Comparison of ENCODE assay signal across 11 mouse cellular contexts in the genomic region with DNA sequence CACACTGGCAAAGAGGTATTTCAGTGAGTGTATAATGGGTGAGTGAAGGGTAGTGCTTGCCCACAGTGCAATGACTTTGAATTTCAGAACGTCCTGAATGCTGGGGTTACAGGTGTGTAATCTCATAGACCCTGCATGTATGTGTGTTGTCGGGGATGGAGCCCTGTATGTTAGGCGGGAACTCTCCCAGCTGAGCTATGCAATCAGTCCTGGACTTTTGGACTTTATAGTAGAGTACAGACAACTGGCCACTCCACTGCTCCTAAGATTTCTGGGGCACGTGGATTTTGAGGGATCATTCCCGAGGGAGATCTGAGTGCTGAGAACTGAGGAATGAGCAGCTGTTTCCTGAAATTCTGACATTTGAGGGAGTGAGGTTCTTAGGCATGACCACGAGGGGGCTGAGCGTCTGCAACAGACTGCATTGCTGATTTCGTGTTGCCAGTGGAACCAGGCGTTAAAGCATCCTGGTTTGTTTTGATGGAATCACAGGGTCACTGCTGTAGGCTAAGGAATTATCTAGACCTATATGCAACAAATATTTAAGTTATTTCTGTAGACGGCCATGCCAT. TPM values are rescaled to one million over a fixed set of nuclear protein-coding genes. Genes with fewer than 3 reads are reported as not detected.
DNase-seq lines count a peak whose midpoint lies in the region; TF ChIP-seq lines count a peak whose summit lies in the region.
"Had no signal": no experiment of that assay in that cellular context is flagged by ENCODE, and none has a peak within 500 bp of the region (broad histone marks: within the 10 kb centered on the region; RNA-seq: fewer than 3 reads in every experiment).

No protein-coding gene starts in this region.

- H3K36me3 ChIP-seq in CH12.LX (replicated peaks in 1 of 2; ENCODE audit: control insufficient read depth in 1 of 2, insufficient read depth in 1 of 2, low read length in 1 of 2) = no peaks in the 10 kb centered on the region
- H3K36me3 ChIP-seq: embryonic facial prominence, embryonic 15.5 days; lung, embryonic 15.5 days had no signal

- in situ Hi-C loops in CH12.LX (cut with MboI; ENCODE audit: low pct_ligation_motif_present, low pct_unique_long_range_greater_than_20kb, low sequenced_read_pairs) = no loop called here

- no peak for TF ChIP-seq EP300 in CH12.LX (IDR thresholded peaks at IDR 0.05; ENCODE audit: low read length)

- DNase-seq in embryo, embryonic 10 days (ENCODE audit: low spot score) = peak; percentile 38
- no peak for DNase-seq in embryo, embryonic 9.5 days (ENCODE audit: extremely low spot score)
- DNase-seq in left cerebral cortex, adult 2 months (ENCODE audit: extremely low spot score in 1 of 2, low spot score in 2 of 2) = no peak
- no peak for DNase-seq in left cerebral cortex, postnatal 4 days
- DNase-seq in CH12.LX (ENCODE audit: extremely low read depth) = no peak
- DNase-seq in forelimb bud, embryonic 11.5 days (ENCODE audit: low read depth, low spot score) = peak; percentile 36
- DNase-seq in left cerebral cortex, postnatal 10 days (ENCODE audit: extremely low spot score in 1 of 2, low spot score in 2 of 2) = no peak
- DNase-seq in thymus, postnatal 36 days = no peak

- H3K27me3 ChIP-seq in CH12.LX (replicated peaks) = no peaks in the 10 kb centered on the region
- H3K27me3 ChIP-seq: embryonic facial prominence, embryonic 15.5 days; lung, embryonic 15.5 days had no signal

- no peak overlapping the region for H3K4me3 ChIP-seq in left cerebral cortex, adult 2 months
- H3K4me3 ChIP-seq in CH12.LX (replicated peaks in 1 of 3; ENCODE audit: low read depth in 2 of 3, low read length in 2 of 3, poor library complexity in 1 of 3) = no peak overlapping the region
- H3K4me3 ChIP-seq: embryonic facial prominence, embryonic 15.5 days; lung, embryonic 15.5 days had no signal

- H3K9ac ChIP-seq in CH12.LX (ENCODE audit: insufficient read depth, low read depth) = no peak overlapping the region
- H3K9ac ChIP-seq: embryonic facial prominence, embryonic 15.5 days; lung, embryonic 15.5 days had no signal

- intact Hi-C loops in left cerebral cortex, adult 2 months (cut with DNase I) = no loop called here
- intact Hi-C loops in left cerebral cortex, postnatal 4 days (cut with DNase I) = no loop called here
- intact Hi-C loops in left cerebral cortex, postnatal 10 days (cut with DNase I) = no loop called here

- H3K4me1 ChIP-seq in CH12.LX (ENCODE audit: control insufficient read depth in 1 of 2, insufficient read depth in 2 of 2) = peaks cover 0 to 7% of the 10 kb centered on the region in 2 experiments; a peak in 2 of 4 replicates
- H3K4me1 ChIP-seq: lung, embryonic 15.5 days had no signal

- peak; percentile 22 for TF ChIP-seq CTCF in left cerebral cortex, adult 2 months (IDR thresholded peaks at IDR 0.05)
- peak; percentile 6 to 18; a peak in 2 of 4 replicates for TF ChIP-seq CTCF in CH12.LX (conservative IDR thresholded peaks at IDR 0.05 in 1 of 2, IDR thresholded peaks at IDR 0.05 in 1 of 2; ENCODE audit: low read depth in 2 of 2, low read length in 2 of 2)

- no peak overlapping the region for H3K27ac ChIP-seq in left cerebral cortex, adult 2 months
- no peak overlapping the region for H3K27ac ChIP-seq in CH12.LX (ENCODE audit: insufficient read depth, low read depth)
- H3K27ac ChIP-seq: embryonic facial prominence, embryonic 15.5 days; lung, embryonic 15.5 days had no signal

- dilution Hi-C loops in CH12.LX (cut with MboI; ENCODE audit: extremely low pct_ligation_motif_present, extremely low pct_unique_long_range_greater_than_20kb, low sequenced_read_pairs) = no loop called here

- TF ChIP-seq POLR2A in CH12.LX (IDR thresholded peaks at IDR 0.05; ENCODE audit: low read depth, low read length) = no peak

- H3K79me2 ChIP-seq in CH12.LX (replicated peaks; ENCODE audit: control insufficient read depth, extremely low read depth, insufficient read depth, poor library complexity, severe bottlenecking) = no peaks in the 10 kb centered on the region

- no peaks in the 10 kb centered on the region for H3K9me3 ChIP-seq in CH12.LX (replicated peaks; ENCODE audit: low read length)
- H3K9me3 ChIP-seq: embryonic facial prominence, embryonic 15.5 days; lung, embryonic 15.5 days had no signal

- no peak overlapping the region for H3K4me2 ChIP-seq in CH12.LX (ENCODE audit: insufficient read depth, low read depth, poor library complexity, severe bottlenecking)
- H3K4me2 ChIP-seq: embryonic facial prominence, embryonic 15.5 days; heart, embryonic 11.5 days; lung, embryonic 15.5 days had no signal

- TF ChIP-seq RAD21 in CH12.LX (IDR thresholded peaks at IDR 0.05; ENCODE audit: low read depth, low read length) = no peak; the same call in none of the 2 replicates

TF ChIP-seq in CH12.LX, 34 proteins besides CTCF, POLR2A, EP300 and RAD21:
- TF ChIP-seq CHD2 (IDR thresholded peaks at IDR 0.05; ENCODE audit: low read length) (no peak), SMC3 (IDR thresholded peaks at IDR 0.05; ENCODE audit: low read depth, low read length) (peak; percentile 22; the same call in 1 of the 2 replicates)

RNA-seq across cellular contexts. Expression of gene Col25a1, which starts 1.6 kb away (rescaled TPM):
- 10 to 100 TPM; 44.9 to 47.0 TPM for total RNA-seq in left cerebral cortex, adult 2 months (2021)
- 10 to 100 TPM; 13.0 to 15.9 TPM for total RNA-seq in left cerebral cortex, postnatal 4 days (2021)
- total RNA-seq in CH12.LX (2012; rRNA removed) (not detected in 2 replicates), CH12.LX (2014; rRNA removed) (not detected in 2 replicates)
- polyA plus RNA-seq in CH12.LX (2012; ENCODE audit: insufficient read length, low read depth) = not detected in 2 replicates
- total RNA-seq in left cerebral cortex, postnatal 10 days (2021) = 10 to 100 TPM; 22.5 to 26.5 TPM

Comparison
In these comparisons a context has a peak if more than half of its experiments do, and no peak if none do; other contexts are left out.
1. DNase-seq: peak in embryo, embryonic 10 days (single experiment) and forelimb bud, embryonic 11.5 days (single experiment); none in embryo, embryonic 9.5 days (single experiment), left cerebral cortex, adult 2 months (0 of 2), left cerebral cortex, postnatal 4 days (single experiment), CH12.LX (single experiment), left cerebral cortex, postnatal 10 days (0 of 2) and thymus, postnatal 36 days (0 of 2).
2. RNA of gene Col25a1, which starts 1.6 kb away (total RNA-seq): 44.9 to 47.0 TPM in left cerebral cortex, adult 2 months, 22.5 to 26.5 TPM in left cerebral cortex, postnatal 10 days and 13.0 to 15.9 TPM in left cerebral cortex, postnatal 4 days; not detected in CH12.LX; every median in the first group is over 10 times any median in the second.